Mouse (Mus musculus): ENCODE measurements around the gene Zfp637.

GRCm38 (mm10) chr6:117814681-117815080, 26.3 kb upstream of the Zfp637 start:
- TF ChIP-seq CTCF (IDR thresholded peaks at IDR 0.05) (no peak), EP300 (IDR thresholded peaks at IDR 0.05) (no peak)

Data from lung, postnatal 0 days (tissue).